Mouse (Mus musculus) induced T-regulatory cell, adult 2 months (primary cell): ENCODE measurements at regions not wholly inside any gene's neighbourhood (a gene's known extent, or its start where the extent isn't known, plus 50 kb on each side); places are given as distances from the start of the nearest gene placed in this dataset.

ENCODE experiments used
- DNase-seq: peaks from one replicate; pipeline ENCODE4 v3.0.0-alpha.2; 2012; ENCODE audit warnings: low read depth

- DNase-seq, result no peak
Measured at GRCm38 (mm10) chr10:25032625-25033024, 105.3 kb upstream of the Arg1 start.

GRCm38 (mm10) chr10:25029387-25029915, 102.2 kb upstream of the Arg1 start:
- DNase-seq, result no peak

- DNase-seq, result no peak
Measured at GRCm38 (mm10) chr10:25023601-25024157, 96.4 kb upstream of the Arg1 start.

GRCm38 (mm10) chr10:25023044-25023540, 95.8 kb upstream of the Arg1 start:
- no peak for DNase-seq

GRCm38 (mm10) chr10:25018946-25019345, 91.7 kb upstream of the Arg1 start:
- no peak for DNase-seq

GRCm38 (mm10) chr10:25017843-25018242, 90.6 kb upstream of the Arg1 start:
- DNase-seq, result no peak

GRCm38 (mm10) chr10:25016110-25016509, 88.8 kb upstream of the Arg1 start:
- DNase-seq, result no peak

- no peak for DNase-seq
Measured at GRCm38 (mm10) chr10:25012129-25012528, 84.8 kb upstream of the Arg1 start.

- DNase-seq, result no peak
Measured at GRCm38 (mm10) chr10:25001299-25001698, 74.0 kb upstream of the Arg1 start.

GRCm38 (mm10) chr10:25000231-25001222, 73.2 kb upstream of the Arg1 start:
- no peak for DNase-seq

GRCm38 (mm10) chr10:24999807-25000206, 72.5 kb upstream of the Arg1 start:
- DNase-seq, result no peak

- DNase-seq, result no peak
Measured at GRCm38 (mm10) chr10:24997661-24998060, 70.4 kb upstream of the Arg1 start.

GRCm38 (mm10) chr10:24995751-24996150, 68.5 kb upstream of the Arg1 start:
- no peak for DNase-seq

- no peak for DNase-seq
Measured at GRCm38 (mm10) chr10:24989965-24990653, 62.8 kb upstream of the Arg1 start.

- DNase-seq, result no peak
Measured at GRCm38 (mm10) chr10:24984801-24985200, 57.5 kb upstream of the Arg1 start.

GRCm38 (mm10) chr10:24981763-24982162, 54.5 kb upstream of the Arg1 start:
- no peak for DNase-seq
